Mouse (Mus musculus): ENCODE data around the gene Trim8. TPM values are rescaled to one million over a fixed set of nuclear protein-coding genes. Genes with fewer than 3 reads are reported as not detected.

The Trim8 gene
- total RNA-seq, 2 experiments from 2014 or later: 110 to 112 TPM

GRCm38 (mm10) chr19:46547565-46547964 lies 46.1 kb downstream of the Trim8 start:
- DNase-seq (ENCODE audit: low spot score in 2 of 2): no peak

- no peak for DNase-seq (ENCODE audit: low spot score in 2 of 2)
These were observed 46.6 kb downstream of the Trim8 start for GRCm38 (mm10) chr19:46548110-46548509.

- no peak for DNase-seq (ENCODE audit: low spot score in 2 of 2)
These were observed 48.9 kb downstream of the Trim8 start for GRCm38 (mm10) chr19:46550385-46550784.

- no peak for DNase-seq (ENCODE audit: low spot score in 2 of 2)
These were observed 51.0 kb downstream of the Trim8 start for GRCm38 (mm10) chr19:46552496-46552895.

- peak in 1 of 2 experiments; percentile 59 for DNase-seq (ENCODE audit: low spot score in 2 of 2)
These were observed 52.0 kb downstream of the Trim8 start for GRCm38 (mm10) chr19:46553541-46553955.

- DNase-seq (ENCODE audit: low spot score in 2 of 2): no peak
These were observed 56.5 kb downstream of the Trim8 start for GRCm38 (mm10) chr19:46558009-46558408.

GRCm38 (mm10) chr19:46558631-46559030 lies 57.1 kb downstream of the Trim8 start:
- DNase-seq (ENCODE audit: low spot score in 2 of 2): no peak

- peak; percentile 22 to 74 for DNase-seq (ENCODE audit: low spot score in 2 of 2)
These were observed 60.6 kb downstream of the Trim8 start for GRCm38 (mm10) chr19:46562132-46562531.

- no peak for DNase-seq (ENCODE audit: low spot score in 2 of 2)
These were observed 61.3 kb downstream of the Trim8 start for GRCm38 (mm10) chr19:46562581-46563515.

- no peak for DNase-seq (ENCODE audit: low spot score in 2 of 2)
These were observed 62.1 kb downstream of the Trim8 start for GRCm38 (mm10) chr19:46563603-46564002.

GRCm38 (mm10) chr19:46564043-46564462 lies 62.6 kb downstream of the Trim8 start:
- peak in 1 of 2 experiments; percentile 38 for DNase-seq (ENCODE audit: low spot score in 2 of 2)

Other genes with a start within 250 kb of the Trim8 start
- 1 to 10 TPM; 2.2 to 2.3 TPM for gene Nfkb2, start 197.4 kb upstream of the Trim8 start, total RNA-seq (2021)
- 100 to 1,000 TPM; 799 to 877 TPM for gene Psd, start 174.5 kb upstream of the Trim8 start, total RNA-seq (2021)
- 10 to 100 TPM; 30.7 to 31.5 TPM for gene Fbxl15, start 173.5 kb upstream of the Trim8 start, total RNA-seq (2021)
- 100 to 1,000 TPM; 179 to 182 TPM for gene Cuedc2, start 163.0 kb upstream of the Trim8 start, total RNA-seq (2021)
- gene Mfsd13a, start 160.6 kb upstream of the Trim8 start, total RNA-seq (2021): 10 to 100 TPM; 28.2 to 29.0 TPM
- 1 to 10 TPM in 1 of 2 experiments, under 1 TPM in 1; 0.77 to 1.2 TPM for gene 2310034G01Rik, start 151.4 kb upstream of the Trim8 start, total RNA-seq (2021)
- gene Actr1a, start 106.0 kb upstream of the Trim8 start, total RNA-seq (2021): 100 to 1,000 TPM; 192 to 196 TPM
- 10 to 100 TPM; 20.0 to 20.1 TPM for gene Sufu, start 104.8 kb upstream of the Trim8 start, total RNA-seq (2021)
- gene Arl3, start 71.5 kb downstream of the Trim8 start, total RNA-seq (2021): 100 to 1,000 TPM; 127 to 132 TPM
- 1 to 10 TPM; 5.2 to 7.6 TPM for gene Sfxn2, start 71.7 kb downstream of the Trim8 start, total RNA-seq (2021)
- gene Wbp1l, start 97.4 kb downstream of the Trim8 start, total RNA-seq (2021): 10 to 100 TPM; 38.1 to 40.1 TPM
- not detected for gene Cyp17a1, start 171.5 kb downstream of the Trim8 start, total RNA-seq (2021)
- 10 to 100 TPM; 19.1 to 21.2 TPM for gene Borcs7, start 188.2 kb downstream of the Trim8 start, total RNA-seq (2021)
- gene As3mt, start 205.8 kb downstream of the Trim8 start, total RNA-seq (2021): 10 to 100 TPM; 25.7 to 28.1 TPM